Mouse (Mus musculus) intestine, postnatal 0 days (tissue): ENCODE measurements around the gene Gdpd4. TPM values are rescaled to one million over a fixed set of nuclear protein-coding genes. Genes with fewer than 3 reads are reported as not detected.

ENCODE experiments used
- ATAC-seq: fragments of 200-750 bp; cut with Nextera tagmentation; 2 replicates; pipeline ENCODE4 v1.8.0; 2017; ENCODE audit warnings: mild to moderate bottlenecking, moderate TSS enrichment, moderate library complexity
- H3K27ac ChIP-seq: fragments of 300-500 bp; sonication (generic); 2 replicates; pipeline ENCODE4 v1.5.1; 2014; ENCODE audit warnings: mild to moderate bottlenecking, low read depth, low read length, moderate library complexity
- H3K27me3 ChIP-seq: fragments of 300-500 bp; sonication (generic); replicated peaks from 2 replicates; pipeline ENCODE4 v1.6.1; 2014; ENCODE audit warnings: low read length, mixed read lengths; ENCODE audit not compliant: control insufficient read depth, insufficient read depth
- H3K36me3 ChIP-seq: fragments of 300-500 bp; sonication (generic); 2 replicates; pipeline ENCODE4 v1.6.1; 2014; ENCODE audit warnings: mild to moderate bottlenecking, moderate library complexity; ENCODE audit not compliant: control insufficient read depth, insufficient read depth
- H3K4me1 ChIP-seq: fragments of 300-500 bp; sonication (generic); replicated peaks from 2 replicates; pipeline ENCODE4 v1.6.1; 2014; ENCODE audit warnings: antibody characterized with exemption, low read length, mixed read lengths; ENCODE audit not compliant: control insufficient read depth, insufficient read depth
- H3K4me2 ChIP-seq: fragments of 300-500 bp; sonication (generic); replicated peaks from 2 replicates; pipeline ENCODE4 v1.6.1; 2014; ENCODE audit warnings: low read depth, mild to moderate bottlenecking, moderate library complexity
- H3K4me3 ChIP-seq: fragments of 300-500 bp; sonication (generic); 2 replicates; pipeline ENCODE4 v1.5.1; 2014; ENCODE audit warnings: low read depth, low read length
- H3K9ac ChIP-seq: fragments of 300-500 bp; sonication (generic); 2 replicates; pipeline ENCODE4 v1.6.1; 2014; ENCODE audit warnings: mild to moderate bottlenecking, low read depth, low read length
- H3K9me3 ChIP-seq: fragments of 300-500 bp; sonication (generic); 2 replicates; pipeline ENCODE4 v1.6.1; 2016; ENCODE audit warnings: mixed run types; ENCODE audit not compliant: control insufficient read depth
- CTCF ChIP-seq: sonication (generic); IDR thresholded peaks from 2 replicates; pipeline ENCODE4 v1.5.1; 2016; ENCODE audit warnings: low read depth, mild to moderate bottlenecking, control low read depth, antibody characterized with exemption, moderate library complexity
- WGBS: fragments of 180-500 bp; shearing (Covaris S2); extraction: QIAGEN DNeasy Blood & Tissue Kit; methylation state at CpG from one replicate; pipeline ENCODE4 v1.1.7; 2014; 5-methylcytosine and 5-hydroxymethylcytosine counted together
- polyA plus RNA-seq: library from polyadenylated mRNA; unstranded; fragments of >200 nt; fragmentation: Nextera tagmentation; extraction: Ambion mirVana; gene quantifications from 2 replicates; pipeline ENCODE4 v1.2.1, GENCODE M21; 2015

The Gdpd4 gene
- polyA plus RNA-seq, 1 experiment from 2014 or later, result not detected

- H3K4me2 ChIP-seq, result no peak overlapping the region
- H3K4me1 ChIP-seq, result no peaks in the 10 kb centered on the region
- no peak overlapping the region for H3K27ac ChIP-seq
- no peaks in the 10 kb centered on the region for H3K36me3 ChIP-seq
- TF ChIP-seq CTCF, result no peak
- H3K9ac ChIP-seq, result no peak overlapping the region
- no peak for ATAC-seq
- no peaks in the 10 kb centered on the region for H3K9me3 ChIP-seq
- no peaks in the 10 kb centered on the region for H3K27me3 ChIP-seq
- 44% methylated on average over 1 of the region's 1 CpGs for WGBS
- H3K4me3 ChIP-seq, result no peak overlapping the region
Observed at GRCm38 (mm10) chr7:97925819-97926218, 6.1 kb downstream of the Gdpd4 start.

- Histone ChIP-seq H3K4me3 (no peak overlapping the region), H3K27me3 (no peaks in the 10 kb centered on the region), H3K9me3 (no peaks in the 10 kb centered on the region), H3K4me1 (no peaks in the 10 kb centered on the region), H3K36me3 (no peaks in the 10 kb centered on the region), H3K9ac (no peak overlapping the region), H3K4me2 (no peak overlapping the region), H3K27ac (no peak overlapping the region)
- TF ChIP-seq CTCF, result no peak
- 91% methylated on average over 5 of the region's 5 CpGs for WGBS
- ATAC-seq, result no peak
Observed at GRCm38 (mm10) chr7:97926978-97927377, 7.2 kb downstream of the Gdpd4 start.

- TF ChIP-seq CTCF, result no peak
- no peaks in the 10 kb centered on the region for H3K4me1 ChIP-seq
- no peaks in the 10 kb centered on the region for H3K9me3 ChIP-seq
- WGBS, result 87% methylated on average over 1 of the region's 1 CpGs
- H3K4me2 ChIP-seq, result no peak overlapping the region
- H3K27ac ChIP-seq, result no peak overlapping the region
- no peaks in the 10 kb centered on the region for H3K27me3 ChIP-seq
- no peak overlapping the region for H3K9ac ChIP-seq
- ATAC-seq, result no peak
- no peaks in the 10 kb centered on the region for H3K36me3 ChIP-seq
- no peak overlapping the region for H3K4me3 ChIP-seq
Observed at GRCm38 (mm10) chr7:97944485-97944884, 24.7 kb downstream of the Gdpd4 start.

- 44% methylated on average over 4 of the region's 4 CpGs for WGBS
- Histone ChIP-seq H3K27ac (no peak overlapping the region), H3K4me3 (no peak overlapping the region), H3K9me3 (no peaks in the 10 kb centered on the region), H3K4me1 (no peaks in the 10 kb centered on the region), H3K4me2 (no peak overlapping the region), H3K27me3 (no peaks in the 10 kb centered on the region), H3K9ac (no peak overlapping the region), H3K36me3 (no peaks in the 10 kb centered on the region)
- TF ChIP-seq CTCF, result no peak
- no peak for ATAC-seq
Observed at GRCm38 (mm10) chr7:97972486-97972885, 52.7 kb downstream of the Gdpd4 start.

GRCm38 (mm10) chr7:97977463-97977862 lies 57.7 kb downstream of the Gdpd4 start:
- H3K9ac ChIP-seq, result no peak overlapping the region
- no peaks in the 10 kb centered on the region for H3K36me3 ChIP-seq
- WGBS, result 33% methylated on average over 1 of the region's 1 CpGs
- H3K27ac ChIP-seq, result no peak overlapping the region
- H3K27me3 ChIP-seq, result no peaks in the 10 kb centered on the region
- no peak overlapping the region for H3K4me2 ChIP-seq
- H3K4me1 ChIP-seq, result no peaks in the 10 kb centered on the region
- H3K9me3 ChIP-seq, result no peaks in the 10 kb centered on the region
- peak; percentile 90 for TF ChIP-seq CTCF
- H3K4me3 ChIP-seq, result no peak overlapping the region
- no peak for ATAC-seq

- no peaks in the 10 kb centered on the region for H3K9me3 ChIP-seq
- no peak overlapping the region for H3K27ac ChIP-seq
- no peaks in the 10 kb centered on the region for H3K36me3 ChIP-seq
- peak; percentile 73 for TF ChIP-seq CTCF
- 48% methylated on average over 13 of the region's 13 CpGs for WGBS
- H3K4me1 ChIP-seq, result no peaks in the 10 kb centered on the region
- H3K9ac ChIP-seq, result no peak overlapping the region
- H3K4me3 ChIP-seq, result no peak overlapping the region
- H3K4me2 ChIP-seq, result no peak overlapping the region
- ATAC-seq, result no peak
- H3K27me3 ChIP-seq, result 0 out of 2 replicates have a peak, but pooled peaks cover 3% of the 10 kb centered on the region
Observed at GRCm38 (mm10) chr7:97984108-97984834, 64.5 kb downstream of the Gdpd4 start.
